Mouse (Mus musculus) midbrain, postnatal 0 days (tissue): ENCODE measurements around the gene Vmn1r104. TPM values are rescaled to one million over a fixed set of nuclear protein-coding genes. Genes with fewer than 3 reads are reported as not detected.
"Not testable (repeated sequence)": the region's sequence is repeated elsewhere in the genome, so short reads cannot be mapped to it uniquely, and the experiment has no call there.

Experiments used
- ATAC-seq: fragments of 200-750 bp; cut with Nextera tagmentation; 2 replicates; pipeline ENCODE4 v1.8.0; 2017; ENCODE audit warnings: moderate number of reproducible peaks, mild to moderate bottlenecking, moderate TSS enrichment, moderate library complexity; ENCODE audit not compliant: low FRiP score
- DNase-seq: peaks from one replicate; pipeline ENCODE4 v3.0.0-alpha.2; 2015; ENCODE audit warnings: low spot score
- H3K27ac ChIP-seq: fragments of 300-500 bp; sonication (generic); 2 replicates; pipeline ENCODE4 v1.5.1; 2014; ENCODE audit warnings: low read depth, mild to moderate bottlenecking, low read length, mixed read lengths
- H3K27me3 ChIP-seq: fragments of 300-500 bp; sonication (generic); 2 replicates; pipeline ENCODE4 v1.6.1; 2014; ENCODE audit warnings: low read length, control low read depth, mixed read lengths; ENCODE audit not compliant: insufficient read depth
- H3K36me3 ChIP-seq: fragments of 300-500 bp; sonication (generic); 2 replicates; pipeline ENCODE4 v1.6.1; 2014; ENCODE audit warnings: low read length, control low read depth, mixed read lengths; ENCODE audit not compliant: insufficient read depth
- H3K4me1 ChIP-seq: fragments of 300-500 bp; sonication (generic); 2 replicates; pipeline ENCODE4 v1.6.1; 2014; ENCODE audit warnings: mild to moderate bottlenecking, control low read depth, antibody characterized with exemption, low read length, mixed read lengths; ENCODE audit not compliant: insufficient read depth
- H3K4me2 ChIP-seq: fragments of 300-500 bp; sonication (generic); 2 replicates; pipeline ENCODE4 v1.6.1; 2014; ENCODE audit warnings: low read depth, mild to moderate bottlenecking, low read length, mixed read lengths; ENCODE audit not compliant: poor library complexity, severe bottlenecking
- H3K4me3 ChIP-seq: fragments of 300-500 bp; sonication (generic); 2 replicates; pipeline ENCODE4 v1.5.1; 2014; ENCODE audit warnings: low read depth, mild to moderate bottlenecking, low read length, moderate library complexity
- H3K9ac ChIP-seq: fragments of 300-500 bp; sonication (generic); replicated peaks from 2 replicates; pipeline ENCODE4 v1.6.1; 2014; ENCODE audit warnings: mild to moderate bottlenecking, low read length, moderate library complexity, mixed read lengths; ENCODE audit not compliant: poor library complexity, severe bottlenecking
- H3K9me3 ChIP-seq: fragments of 300-500 bp; sonication (generic); 2 replicates; pipeline ENCODE4 v1.6.1; 2016; ENCODE audit warnings: low read length, control low read depth
- WGBS: fragments of 180-500 bp; shearing (Covaris S2); extraction: QIAGEN DNeasy Blood & Tissue Kit; methylation state at CpG from one replicate; pipeline ENCODE4 v1.1.7; 2014; 5-methylcytosine and 5-hydroxymethylcytosine counted together
- polyA plus RNA-seq: library from polyadenylated mRNA; unstranded; fragments of >200 nt; fragmentation: Nextera tagmentation; extraction: Ambion mirVana; gene quantifications from 2 replicates; pipeline ENCODE4 v1.2.1, GENCODE M21; 2015
- total RNA-seq: library from RNA; depleted of rRNA; stranded (reverse); fragments of >200 nt; gene quantifications from 2 replicates; pipeline ENCODE4 v1.2.3, GENCODE M21; 2014; rRNA removed

Gene Vmn1r104
- total RNA-seq (not detected in 2 replicates), polyA plus RNA-seq (not detected in 2 replicates)

- not testable (repeated sequence) for H3K4me2 ChIP-seq, ATAC-seq, H3K9ac ChIP-seq, H3K4me1 ChIP-seq, H3K4me3 ChIP-seq, H3K27ac ChIP-seq, H3K9me3 ChIP-seq, DNase-seq, H3K27me3 ChIP-seq, H3K36me3 ChIP-seq
- WGBS: no CpG with 5 or more reads among the region's 3 CpGs
Measured at GRCm38 (mm10) chr7:20533537-20533936, at the start of gene Vmn1r104. TSS of gene Vmn1r104 (plus strand) at chr7:20533837.

DNA sequence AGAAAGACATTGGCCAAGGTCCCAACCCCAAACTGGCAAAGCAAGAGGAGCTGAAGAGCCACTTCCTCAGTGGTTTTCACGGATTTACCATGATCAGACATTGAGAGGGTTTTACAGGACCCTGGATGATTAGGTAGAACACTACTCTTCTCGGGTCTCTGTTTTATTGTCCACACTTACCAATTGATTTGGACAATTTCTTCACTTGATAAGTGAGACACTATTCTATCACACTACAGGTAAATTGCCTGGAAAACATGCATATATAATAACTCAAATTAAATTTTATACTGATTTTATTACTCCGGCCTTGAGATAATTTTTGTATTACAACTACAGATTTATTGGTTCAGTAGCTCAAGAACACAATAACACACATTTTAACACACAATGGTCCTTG, 23.2 kb upstream of the Vmn1r104 start, which contains the start of gene Vmn1r103:
Gene Vmn1r103 (minus strand): TSS at position 101 of the 400 bp plus-strand sequence.
- not testable (repeated sequence) for DNase-seq, H3K9me3 ChIP-seq, H3K27ac ChIP-seq, H3K4me2 ChIP-seq, H3K27me3 ChIP-seq, H3K4me1 ChIP-seq, ATAC-seq, H3K36me3 ChIP-seq, H3K9ac ChIP-seq, H3K4me3 ChIP-seq
- no CpG with 5 or more reads among the region's 3 CpGs for WGBS

GRCm38 (mm10) chr7:20545657-20546056, 12.0 kb downstream of the Vmn1r104 start, which contains the start of gene Gm5726:
TSS of gene Gm5726 (minus strand) at chr7:20545757.
- H3K36me3 ChIP-seq, ATAC-seq: not testable (repeated sequence)

GRCm38 (mm10) chr7:20576141-20576540, 42.5 kb downstream of the Vmn1r104 start, which contains the start of gene Gm4141:
TSS of gene Gm4141 (minus strand) at chr7:20576241.
- ATAC-seq: not testable (repeated sequence)
- WGBS: no CpG with 5 or more reads among the region's 3 CpGs

More at GRCm38 (mm10) chr7:20545657-20546056, 12.0 kb downstream of the Vmn1r104 start, which contains the start of gene Gm5726:
- DNase-seq, H3K27me3 ChIP-seq, H3K4me1 ChIP-seq, H3K9me3 ChIP-seq, H3K27ac ChIP-seq, H3K9ac ChIP-seq, H3K4me3 ChIP-seq, H3K4me2 ChIP-seq: not testable (repeated sequence)
- no CpG with 5 or more reads among the region's 1 CpGs for WGBS

More at GRCm38 (mm10) chr7:20576141-20576540, 42.5 kb downstream of the Vmn1r104 start, which contains the start of gene Gm4141:
- not testable (repeated sequence) for H3K36me3 ChIP-seq, H3K4me1 ChIP-seq, DNase-seq, H3K4me3 ChIP-seq, H3K4me2 ChIP-seq, H3K9ac ChIP-seq, H3K27ac ChIP-seq, H3K27me3 ChIP-seq, H3K9me3 ChIP-seq

Other genes with a start within 250 kb of the Vmn1r104 start
- gene Gm4133, start 199.8 kb upstream of the Vmn1r104 start, total RNA-seq: not detected in 2 replicates
- not detected in 2 replicates for gene Gm4133, start 199.8 kb upstream of the Vmn1r104 start, polyA plus RNA-seq
- gene Gm5728, start 158.4 kb upstream of the Vmn1r104 start, total RNA-seq: not detected in 2 replicates
- not detected in 2 replicates for gene Gm5728, start 158.4 kb upstream of the Vmn1r104 start, polyA plus RNA-seq
- not detected in 2 replicates for gene Vmn1r100, start 115.9 kb upstream of the Vmn1r104 start, total RNA-seq
- not detected in 2 replicates for gene Vmn1r100, start 115.9 kb upstream of the Vmn1r104 start, polyA plus RNA-seq
- gene Vmn1r101, start 91.2 kb upstream of the Vmn1r104 start, total RNA-seq: not detected in 2 replicates
- gene Vmn1r101, start 91.2 kb upstream of the Vmn1r104 start, polyA plus RNA-seq: not detected in 2 replicates
- gene Gm10670, start 58.9 kb upstream of the Vmn1r104 start, total RNA-seq: not detected in 2 replicates
- gene Gm10670, start 58.9 kb upstream of the Vmn1r104 start, polyA plus RNA-seq: not detected in 2 replicates
- not detected in 2 replicates for gene Vmn1r103, start 23.3 kb upstream of the Vmn1r104 start, total RNA-seq
- gene Vmn1r103, start 23.3 kb upstream of the Vmn1r104 start, polyA plus RNA-seq: not detected in 2 replicates
- gene Gm5726, start 11.9 kb downstream of the Vmn1r104 start, total RNA-seq: not detected in 2 replicates
- not detected in 2 replicates for gene Gm5726, start 11.9 kb downstream of the Vmn1r104 start, polyA plus RNA-seq
- gene Gm4141, start 42.4 kb downstream of the Vmn1r104 start, total RNA-seq: not detected in 2 replicates
- gene Gm4141, start 42.4 kb downstream of the Vmn1r104 start, polyA plus RNA-seq: not detected in 2 replicates
- not detected in 2 replicates for gene Gm4513, start 65.2 kb downstream of the Vmn1r104 start, total RNA-seq
- not detected in 2 replicates for gene Gm4513, start 65.2 kb downstream of the Vmn1r104 start, polyA plus RNA-seq
- not detected in 2 replicates for gene Vmn1r107, start 135.1 kb downstream of the Vmn1r104 start, total RNA-seq
- gene Vmn1r107, start 135.1 kb downstream of the Vmn1r104 start, polyA plus RNA-seq: not detected in 2 replicates
- not detected in 2 replicates for gene Vmn1r111, start 169.4 kb downstream of the Vmn1r104 start, total RNA-seq
- gene Vmn1r111, start 169.4 kb downstream of the Vmn1r104 start, polyA plus RNA-seq: not detected in 2 replicates
- gene Gm10668, start 196.8 kb downstream of the Vmn1r104 start, total RNA-seq: not detected in 2 replicates
- not detected in 2 replicates for gene Gm10668, start 196.8 kb downstream of the Vmn1r104 start, polyA plus RNA-seq
- gene Vmn1r112, start 237.3 kb downstream of the Vmn1r104 start, total RNA-seq: not detected in 2 replicates
- gene Vmn1r112, start 237.3 kb downstream of the Vmn1r104 start, polyA plus RNA-seq: not detected in 2 replicates